Mouse (Mus musculus): Measurements from ENCODE around the gene Rbpj. TPM values are rescaled to one million over a fixed set of nuclear protein-coding genes. Genes with fewer than 3 reads are reported as not detected.

Rbpj gene
- polyA plus RNA-seq, 1 experiment: 13.6 TPM

DNA sequence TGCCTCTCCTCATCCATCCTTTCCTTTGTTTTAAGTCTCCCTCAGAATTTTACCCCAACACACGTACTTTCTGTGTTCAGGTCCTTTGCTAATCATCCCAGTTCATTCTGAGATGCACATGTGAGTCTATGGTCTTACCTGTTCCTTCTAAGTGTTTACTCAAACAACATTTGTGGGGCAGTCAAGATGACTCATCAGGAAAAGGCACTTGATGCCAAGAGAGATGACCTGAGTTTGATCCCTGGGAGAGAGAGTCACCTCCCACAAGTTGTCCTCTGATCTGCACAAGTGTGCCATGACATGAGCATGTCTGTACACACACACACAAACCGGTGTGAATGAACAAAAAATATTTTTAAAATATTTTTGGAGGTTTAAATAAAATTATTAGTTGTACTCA, 15.1 kb downstream of the Rbpj start:
- Histone ChIP-seq H3K4me1 (peaks cover 70% of the 10 kb centered on the region), H3K9me3 (no peaks in the 10 kb centered on the region), H3K36me3 (replicated peaks; ENCODE audit: low read length) (no peaks in the 10 kb centered on the region), H3K4me3 (replicated peaks) (no peak overlapping the region), H3K27me3 (replicated peaks) (no peaks in the 10 kb centered on the region)
- TF ChIP-seq FLI1 (IDR thresholded peaks at IDR 0.05; ENCODE audit: low read length) (no peak), GATA1 (IDR thresholded peaks at IDR 0.05; ENCODE audit: borderline replicate concordance, low read length) (no peak)

DNA sequence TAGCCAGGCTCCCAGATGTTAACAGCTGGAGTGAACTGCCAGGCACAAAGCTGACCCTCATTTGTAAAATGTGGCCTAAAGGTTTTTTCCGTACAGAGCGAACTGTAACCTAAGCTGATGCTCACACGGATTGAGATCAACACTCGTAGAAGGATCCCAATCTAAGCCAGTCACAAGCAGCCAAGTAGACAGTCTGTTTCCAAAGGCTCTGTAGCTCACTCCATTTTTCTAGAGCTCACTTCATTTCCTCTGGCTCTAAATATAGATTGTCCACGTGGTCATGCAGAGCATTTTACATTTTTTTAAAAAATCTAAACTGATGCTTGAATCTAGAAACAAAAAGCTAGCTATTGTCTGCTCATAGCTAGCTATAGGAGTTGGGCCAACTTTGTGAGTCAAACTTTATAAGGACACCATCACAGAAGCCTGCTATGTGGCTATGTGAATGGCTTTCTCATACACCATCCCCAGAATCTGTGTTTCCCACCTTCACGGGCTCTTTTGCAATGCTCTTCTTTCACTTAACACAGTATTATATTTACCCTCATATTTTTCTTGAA, 19.2 kb downstream of the Rbpj start:
- no peaks in the 10 kb centered on the region for H3K27me3 ChIP-seq (replicated peaks)
- TF ChIP-seq FLI1 (IDR thresholded peaks at IDR 0.05; ENCODE audit: low read length) (no peak), GATA1 (IDR thresholded peaks at IDR 0.05; ENCODE audit: borderline replicate concordance, low read length) (no peak)
- H3K4me3 ChIP-seq (replicated peaks): no peak overlapping the region
- H3K4me1 ChIP-seq: peaks cover 81% of the 10 kb centered on the region
- no peaks in the 10 kb centered on the region for H3K9me3 ChIP-seq
- no peaks in the 10 kb centered on the region for H3K36me3 ChIP-seq (replicated peaks; ENCODE audit: low read length)

DNA sequence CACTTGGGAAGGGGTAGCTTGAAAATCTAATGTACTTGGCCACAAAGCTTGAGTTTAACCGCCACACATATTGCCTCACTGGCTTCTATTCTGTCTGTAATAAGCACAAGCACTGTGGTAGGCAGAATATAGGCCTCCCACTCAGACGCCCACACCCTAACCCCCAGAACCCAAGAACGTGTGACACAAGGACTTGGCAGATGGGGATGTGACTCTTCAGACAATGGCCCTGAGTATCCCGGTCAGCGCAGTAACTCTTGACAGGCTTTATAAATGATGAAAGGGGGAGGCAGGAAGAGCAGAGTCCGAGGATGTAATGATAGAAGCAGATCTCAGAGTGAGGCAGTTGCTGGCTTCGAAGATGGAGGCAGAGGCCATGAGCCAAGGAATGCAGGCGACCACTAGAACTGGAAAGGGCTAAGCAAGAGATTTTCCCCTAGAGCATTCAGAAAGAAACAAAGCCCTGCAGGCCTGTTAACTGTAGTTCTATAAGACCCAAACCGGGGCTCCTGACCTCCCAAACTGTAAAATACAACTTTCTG, 20.1 kb downstream of the Rbpj start:
- Histone ChIP-seq H3K4me1 (peaks cover 84% of the 10 kb centered on the region), H3K4me3 (replicated peaks) (no peak overlapping the region), H3K36me3 (replicated peaks; ENCODE audit: low read length) (no peaks in the 10 kb centered on the region), H3K27me3 (replicated peaks) (no peaks in the 10 kb centered on the region), H3K9me3 (no peaks in the 10 kb centered on the region)
- TF ChIP-seq FLI1 (IDR thresholded peaks at IDR 0.05; ENCODE audit: low read length) (no peak), GATA1 (IDR thresholded peaks at IDR 0.05; ENCODE audit: borderline replicate concordance, low read length) (no peak)

DNA sequence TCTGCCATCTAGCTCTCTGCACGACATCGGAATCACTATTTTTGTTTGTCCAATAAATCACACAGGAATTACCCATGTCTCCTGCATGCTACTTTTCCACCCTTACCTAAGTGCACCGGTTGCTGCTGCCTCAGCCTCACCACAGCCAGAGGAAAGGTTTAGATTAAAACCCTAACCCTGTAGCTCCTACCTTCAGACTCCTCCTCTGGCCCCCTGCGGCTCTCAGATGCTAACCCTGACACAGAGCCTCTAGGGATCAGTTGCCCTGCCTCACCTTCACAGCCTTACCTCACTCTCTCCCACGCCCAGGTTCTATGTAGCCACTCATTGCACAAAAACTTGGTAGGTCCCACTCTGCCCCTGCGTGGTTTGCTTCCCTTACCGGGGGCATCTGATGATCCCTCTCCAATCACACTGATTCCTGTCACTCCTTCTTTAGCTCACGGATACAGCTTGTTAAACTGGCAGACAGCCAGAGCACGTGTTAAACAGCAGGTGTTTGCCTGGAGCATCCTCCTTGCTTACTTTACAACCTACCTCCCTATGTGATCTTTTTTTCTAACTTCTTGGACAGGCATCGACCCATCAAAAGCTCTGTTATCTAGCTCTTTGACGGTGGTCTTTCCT, 21.1 kb downstream of the Rbpj start:
- peaks cover 84% of the 10 kb centered on the region for H3K4me1 ChIP-seq
- H3K4me3 ChIP-seq (replicated peaks): no peak overlapping the region
- H3K9me3 ChIP-seq: no peaks in the 10 kb centered on the region
- no peak for TF ChIP-seq GATA1 (IDR thresholded peaks at IDR 0.05; ENCODE audit: borderline replicate concordance, low read length)
- TF ChIP-seq FLI1 (IDR thresholded peaks at IDR 0.05; ENCODE audit: low read length): no peak
- no peaks in the 10 kb centered on the region for H3K36me3 ChIP-seq (replicated peaks; ENCODE audit: low read length)
- H3K27me3 ChIP-seq (replicated peaks): no peaks in the 10 kb centered on the region

DNA sequence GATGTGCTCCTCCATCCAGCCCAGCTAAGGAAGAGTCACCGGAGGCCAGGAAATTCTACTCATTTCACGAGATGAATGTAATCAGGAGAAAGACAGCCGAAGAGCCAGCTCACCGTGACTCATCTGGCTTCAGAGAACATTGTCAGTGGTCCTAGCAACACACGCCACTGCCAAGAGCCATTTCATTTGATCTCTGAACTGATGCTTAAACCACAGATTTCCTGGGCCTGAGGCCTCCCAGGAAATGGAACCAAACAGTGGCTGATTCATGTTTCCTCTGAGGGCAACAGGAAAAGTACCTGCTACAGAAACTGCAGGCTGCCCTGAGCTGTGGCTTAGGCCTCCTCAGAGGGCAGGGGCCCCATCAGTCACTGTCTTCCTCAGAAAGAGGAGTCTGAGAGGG, 24.7 kb downstream of the Rbpj start:
- Histone ChIP-seq H3K36me3 (replicated peaks; ENCODE audit: low read length) (no peaks in the 10 kb centered on the region), H3K9me3 (no peaks in the 10 kb centered on the region), H3K4me1 (peaks cover 95% of the 10 kb centered on the region), H3K4me3 (replicated peaks) (peak overlapping the region; percentile 85), H3K27me3 (replicated peaks) (no peaks in the 10 kb centered on the region)
- TF ChIP-seq FLI1 (IDR thresholded peaks at IDR 0.05; ENCODE audit: low read length): peak; percentile 64; the same call in 1 of the 2 replicates
- no peak for TF ChIP-seq GATA1 (IDR thresholded peaks at IDR 0.05; ENCODE audit: borderline replicate concordance, low read length)

DNA sequence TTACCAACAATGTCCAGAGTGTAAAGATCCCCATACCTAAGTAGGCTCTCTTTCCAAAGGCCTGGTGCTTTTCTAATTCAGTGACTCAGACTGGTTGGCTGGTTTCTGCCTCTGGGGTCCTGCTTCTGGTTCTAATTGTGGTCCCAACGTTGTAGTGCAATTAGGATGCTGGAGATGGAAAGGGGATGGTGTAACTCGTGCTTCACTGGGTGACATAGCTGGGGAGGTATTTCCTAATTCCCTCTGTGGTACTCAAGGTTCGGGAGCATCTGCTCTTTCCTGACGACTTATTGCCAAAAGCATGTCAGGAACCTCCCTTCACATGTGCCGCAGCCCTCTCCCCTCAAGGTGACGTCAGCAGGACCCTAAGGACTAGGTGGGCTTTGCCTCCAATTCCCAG, 27.8 kb downstream of the Rbpj start:
- peaks cover 81% of the 10 kb centered on the region for H3K4me1 ChIP-seq
- TF ChIP-seq GATA1 (IDR thresholded peaks at IDR 0.05; ENCODE audit: borderline replicate concordance, low read length) (no peak), FLI1 (IDR thresholded peaks at IDR 0.05; ENCODE audit: low read length) (no peak)
- H3K27me3 ChIP-seq (replicated peaks): no peaks in the 10 kb centered on the region
- no peaks in the 10 kb centered on the region for H3K9me3 ChIP-seq
- no peak overlapping the region for H3K4me3 ChIP-seq (replicated peaks)
- H3K36me3 ChIP-seq (replicated peaks; ENCODE audit: low read length): no peaks in the 10 kb centered on the region

DNA sequence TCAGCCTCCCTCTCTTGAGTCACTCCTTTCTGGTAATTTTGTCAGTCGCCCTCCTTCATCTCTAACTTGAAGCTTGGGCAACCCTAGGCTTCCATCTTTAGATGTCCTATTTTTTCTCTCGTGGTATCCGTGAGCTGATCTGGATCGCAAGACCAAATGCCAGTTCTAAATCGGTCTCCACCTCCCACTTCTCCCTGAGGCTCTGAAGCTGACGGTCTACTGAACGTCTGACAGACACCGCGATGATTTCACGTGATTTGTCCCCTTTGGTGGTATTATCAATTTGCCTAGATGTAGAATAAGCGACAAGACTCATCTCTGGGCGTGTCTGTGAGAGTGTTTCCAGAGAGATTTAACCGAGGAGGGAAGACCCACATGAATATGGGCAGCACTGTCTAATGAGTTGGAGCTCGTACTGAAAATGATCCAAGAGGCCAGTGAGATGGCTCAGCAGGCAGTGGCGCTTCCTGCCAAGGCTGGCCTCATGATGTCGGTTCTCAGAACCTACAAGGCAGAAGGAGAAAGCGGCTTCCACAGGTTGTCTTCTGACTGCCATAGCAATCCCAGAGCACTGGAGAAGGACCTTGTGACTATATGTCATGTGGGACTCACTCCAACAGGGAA, 28.7 kb downstream of the Rbpj start:
- H3K4me1 ChIP-seq: peaks cover 72% of the 10 kb centered on the region
- H3K27me3 ChIP-seq (replicated peaks): no peaks in the 10 kb centered on the region
- H3K4me3 ChIP-seq (replicated peaks): no peak overlapping the region
- no peaks in the 10 kb centered on the region for H3K9me3 ChIP-seq
- H3K36me3 ChIP-seq (replicated peaks; ENCODE audit: low read length): no peaks in the 10 kb centered on the region
- no peak for TF ChIP-seq GATA1 (IDR thresholded peaks at IDR 0.05; ENCODE audit: borderline replicate concordance, low read length)
- no peak for TF ChIP-seq FLI1 (IDR thresholded peaks at IDR 0.05; ENCODE audit: low read length)

DNA sequence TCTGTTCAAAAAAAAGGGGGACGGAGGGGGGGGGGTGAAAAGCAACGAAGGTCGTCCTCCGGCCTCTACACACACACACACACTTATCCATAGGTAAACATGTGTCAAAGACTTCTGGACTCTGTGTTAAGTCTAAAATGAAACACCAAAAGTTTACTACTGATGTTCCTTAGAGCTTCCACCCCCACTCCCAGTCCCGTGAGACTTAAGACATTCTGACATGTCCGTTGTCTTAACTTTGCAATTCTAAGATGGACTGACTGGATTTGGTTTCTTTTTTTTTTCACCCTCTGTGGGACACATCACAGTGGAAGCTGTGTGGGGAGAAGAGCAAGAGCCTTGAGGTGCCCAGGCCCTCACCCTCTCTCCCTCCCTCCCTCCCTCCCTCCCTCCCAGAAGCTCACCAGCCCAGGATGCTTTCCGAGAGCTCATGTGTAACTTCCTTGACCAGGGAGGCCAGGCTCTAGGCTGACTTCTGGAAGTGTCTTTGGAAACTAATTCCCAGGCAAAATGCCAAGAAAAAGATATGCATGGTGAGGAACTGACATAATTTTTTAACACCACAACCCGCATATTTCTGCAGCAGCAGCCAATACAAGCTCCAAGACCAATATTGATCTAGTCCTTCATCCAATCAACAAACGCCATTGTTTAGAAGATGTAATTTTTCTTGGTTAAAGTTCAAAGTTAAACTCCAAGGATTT, 31.0 kb downstream of the Rbpj start:
- TF ChIP-seq GATA1 (IDR thresholded peaks at IDR 0.05; ENCODE audit: borderline replicate concordance, low read length) (no peak), FLI1 (IDR thresholded peaks at IDR 0.05; ENCODE audit: low read length) (no peak)
- no peak overlapping the region for H3K4me3 ChIP-seq (replicated peaks)
- H3K4me1 ChIP-seq: peaks cover 56% of the 10 kb centered on the region
- H3K27me3 ChIP-seq (replicated peaks): no peaks in the 10 kb centered on the region
- no peaks in the 10 kb centered on the region for H3K36me3 ChIP-seq (replicated peaks; ENCODE audit: low read length)
- no peaks in the 10 kb centered on the region for H3K9me3 ChIP-seq

DNA sequence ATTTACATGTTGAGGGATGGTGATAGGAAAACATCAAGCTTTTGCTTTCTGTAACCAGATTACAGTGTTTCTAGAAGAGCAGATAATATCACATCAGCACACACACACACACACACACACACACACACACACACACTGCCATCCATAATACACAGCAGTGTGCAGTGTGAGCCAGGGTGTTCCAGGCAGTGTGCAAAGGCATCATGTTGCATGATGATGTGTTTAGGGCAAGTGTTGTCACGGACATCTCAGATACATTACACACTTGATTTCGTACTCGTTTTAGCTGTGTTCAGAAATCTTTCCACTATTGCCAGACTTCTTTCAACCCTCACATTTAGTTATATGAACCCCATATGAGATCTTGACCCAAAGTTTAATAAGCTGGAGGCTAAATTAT, 33.6 kb downstream of the Rbpj start:
- H3K27me3 ChIP-seq (replicated peaks): no peaks in the 10 kb centered on the region
- TF ChIP-seq FLI1 (IDR thresholded peaks at IDR 0.05; ENCODE audit: low read length): no peak
- TF ChIP-seq GATA1 (IDR thresholded peaks at IDR 0.05; ENCODE audit: borderline replicate concordance, low read length): no peak
- H3K4me3 ChIP-seq (replicated peaks): no peak overlapping the region
- no peaks in the 10 kb centered on the region for H3K36me3 ChIP-seq (replicated peaks; ENCODE audit: low read length)
- peaks cover 47% of the 10 kb centered on the region for H3K4me1 ChIP-seq
- no peaks in the 10 kb centered on the region for H3K9me3 ChIP-seq

Measured in megakaryocyte, embryonic 14.5 days (primary cell).